Mouse (Mus musculus): Measurements from ENCODE around the gene 1700001P01Rik. TPM values are rescaled to one million over a fixed set of nuclear protein-coding genes. Genes with fewer than 3 reads are reported as not detected.

1700001P01Rik gene
- polyA plus RNA-seq, 1 experiment from 2014 or later = 0.85 TPM

- no peak for DNase-seq (ENCODE audit: low spot score)
- peak overlapping the region; percentile 98 for H3K4me3 ChIP-seq
- 93% methylated on average over 2 of the region's 2 CpGs for WGBS
- H3K9me3 ChIP-seq = no peaks in the 10 kb centered on the region
- no peak overlapping the region for H3K27ac ChIP-seq (replicated peaks)
- peaks cover 61% of the 10 kb centered on the region for H3K36me3 ChIP-seq (replicated peaks)
- peaks cover 34% of the 10 kb centered on the region for H3K4me1 ChIP-seq
- no peaks in the 10 kb centered on the region for H3K27me3 ChIP-seq (replicated peaks; ENCODE audit: low read depth, poor library complexity, severe bottlenecking)
These were observed 4.4 kb upstream of the 1700001P01Rik start for GRCm38 (mm10) chr11:97779968-97780701.

GRCm38 (mm10) chr11:97778918-97779317 lies 3.2 kb upstream of the 1700001P01Rik start:
- Histone ChIP-seq H3K27ac (replicated peaks) (no peak overlapping the region), H3K9me3 (no peaks in the 10 kb centered on the region), H3K27me3 (replicated peaks; ENCODE audit: low read depth, poor library complexity, severe bottlenecking) (no peaks in the 10 kb centered on the region), H3K4me3 (no peak overlapping the region; the same call in 1 of the 2 replicates), H3K4me1 (peaks cover 34% of the 10 kb centered on the region), H3K36me3 (replicated peaks) (peaks cover 70% of the 10 kb centered on the region)
- 92% methylated on average over 1 of the region's 1 CpGs for WGBS
- no peak for DNase-seq (ENCODE audit: low spot score)

- Histone ChIP-seq H3K9me3 (no peaks in the 10 kb centered on the region), H3K27ac (replicated peaks) (no peak overlapping the region), H3K27me3 (replicated peaks; ENCODE audit: low read depth, poor library complexity, severe bottlenecking) (no peaks in the 10 kb centered on the region), H3K4me3 (no peak overlapping the region), H3K36me3 (replicated peaks) (peaks cover 70% of the 10 kb centered on the region), H3K4me1 (peaks cover 27% of the 10 kb centered on the region)
- 41% methylated on average over 2 of the region's 2 CpGs for WGBS
- peak; percentile 44 for DNase-seq (ENCODE audit: low spot score)
These were observed 1.4 kb upstream of the 1700001P01Rik start for GRCm38 (mm10) chr11:97777129-97777529.

- Histone ChIP-seq H3K27me3 (replicated peaks; ENCODE audit: low read depth, poor library complexity, severe bottlenecking) (no peaks in the 10 kb centered on the region), H3K27ac (replicated peaks) (no peak overlapping the region), H3K4me1 (peaks cover 27% of the 10 kb centered on the region), H3K4me3 (no peak overlapping the region; the same call in 1 of the 2 replicates), H3K36me3 (replicated peaks) (peaks cover 70% of the 10 kb centered on the region), H3K9me3 (no peaks in the 10 kb centered on the region)
- 58% methylated on average over 5 of the region's 5 CpGs for WGBS
- DNase-seq (ENCODE audit: low spot score) = no peak
These were observed 895 bp upstream of the 1700001P01Rik start for GRCm38 (mm10) chr11:97776497-97777128.

GRCm38 (mm10) chr11:97775186-97775585 lies 532 bp downstream of the 1700001P01Rik start:
- Histone ChIP-seq H3K4me1 (peaks cover 16% of the 10 kb centered on the region), H3K27me3 (replicated peaks; ENCODE audit: low read depth, poor library complexity, severe bottlenecking) (no peaks in the 10 kb centered on the region), H3K36me3 (replicated peaks) (peaks cover 59% of the 10 kb centered on the region), H3K9me3 (no peaks in the 10 kb centered on the region), H3K27ac (replicated peaks) (0 out of 2 replicates have a peak overlapping the region, but pooled peaks have one; percentile 26), H3K4me3 (0 out of 2 replicates have a peak overlapping the region, but pooled peaks have one; percentile 14)
- WGBS = 74% methylated on average over 13 of the region's 13 CpGs
- no peak for DNase-seq (ENCODE audit: low spot score)

- H3K4me3 ChIP-seq = no peak overlapping the region
- 83% methylated on average over 14 of the region's 14 CpGs for WGBS
- DNase-seq (ENCODE audit: low spot score) = no peak
- peaks cover 22% of the 10 kb centered on the region for H3K36me3 ChIP-seq (replicated peaks)
- H3K9me3 ChIP-seq = no peaks in the 10 kb centered on the region
- no peaks in the 10 kb centered on the region; the same call in 1 of the 2 replicates for H3K4me1 ChIP-seq
- no peak overlapping the region for H3K27ac ChIP-seq (replicated peaks)
- no peaks in the 10 kb centered on the region for H3K27me3 ChIP-seq (replicated peaks; ENCODE audit: low read depth, poor library complexity, severe bottlenecking)
These were observed 4.3 kb downstream of the 1700001P01Rik start for GRCm38 (mm10) chr11:97771410-97771809.

- no peak for DNase-seq (ENCODE audit: low spot score)
- no peak overlapping the region for H3K27ac ChIP-seq (replicated peaks)
- H3K4me3 ChIP-seq = no peak overlapping the region
- peaks cover 13% of the 10 kb centered on the region for H3K4me1 ChIP-seq
- WGBS = 39% methylated on average over 2 of the region's 2 CpGs
- no peaks in the 10 kb centered on the region for H3K27me3 ChIP-seq (replicated peaks; ENCODE audit: low read depth, poor library complexity, severe bottlenecking)
- no peaks in the 10 kb centered on the region for H3K9me3 ChIP-seq
- peaks cover 4% of the 10 kb centered on the region; the same call in 1 of the 2 replicates for H3K36me3 ChIP-seq (replicated peaks)
These were observed 6.0 kb downstream of the 1700001P01Rik start for GRCm38 (mm10) chr11:97769704-97770103.

- H3K4me1 ChIP-seq = peaks cover 13% of the 10 kb centered on the region
- WGBS = 1% methylated on average over 38 of the region's 38 CpGs
- H3K4me3 ChIP-seq = peak within 1 kb of the TSS; percentile 77
- peak; percentile 93 for DNase-seq (ENCODE audit: low spot score)
- no peaks in the 10 kb centered on the region for H3K27me3 ChIP-seq (replicated peaks; ENCODE audit: low read depth, poor library complexity, severe bottlenecking)
- H3K36me3 ChIP-seq (replicated peaks) = peaks cover 32% of the 10 kb centered on the region
- peak within 1 kb of the TSS; percentile 85 for H3K27ac ChIP-seq (replicated peaks)
- no peaks in the 10 kb centered on the region for H3K9me3 ChIP-seq
These were observed 9.4 kb downstream of the 1700001P01Rik start, which contains the start of gene Cwc25 for GRCm38 (mm10) chr11:97766154-97766881. Gene Cwc25 (minus strand): TSS chr11:97766556.

GRCm38 (mm10) chr11:97761638-97762037 lies 14.1 kb downstream of the 1700001P01Rik start:
- H3K27ac ChIP-seq (replicated peaks) = no peak overlapping the region
- H3K27me3 ChIP-seq (replicated peaks; ENCODE audit: low read depth, poor library complexity, severe bottlenecking) = no peaks in the 10 kb centered on the region
- H3K4me1 ChIP-seq = peaks cover 13% of the 10 kb centered on the region
- peaks cover 78% of the 10 kb centered on the region for H3K36me3 ChIP-seq (replicated peaks)
- H3K4me3 ChIP-seq = no peak overlapping the region
- DNase-seq (ENCODE audit: low spot score) = no peak
- H3K9me3 ChIP-seq = no peaks in the 10 kb centered on the region

- peaks cover 98% of the 10 kb centered on the region for H3K36me3 ChIP-seq (replicated peaks)
- 89% methylated on average over 6 of the region's 6 CpGs for WGBS
- DNase-seq (ENCODE audit: low spot score) = no peak
These were observed 16.8 kb downstream of the 1700001P01Rik start for GRCm38 (mm10) chr11:97758942-97759341.

GRCm38 (mm10) chr11:97758125-97758524 lies 17.6 kb downstream of the 1700001P01Rik start:
- 97% methylated on average over 1 of the region's 1 CpGs for WGBS
- no peaks in the 10 kb centered on the region for H3K4me1 ChIP-seq
- DNase-seq (ENCODE audit: low spot score) = no peak
- H3K36me3 ChIP-seq (replicated peaks) = peaks cover 98% of the 10 kb centered on the region
- no peaks in the 10 kb centered on the region for H3K9me3 ChIP-seq
- no peak overlapping the region for H3K4me3 ChIP-seq
- H3K27me3 ChIP-seq (replicated peaks; ENCODE audit: low read depth, poor library complexity, severe bottlenecking) = no peaks in the 10 kb centered on the region
- H3K27ac ChIP-seq (replicated peaks) = no peak overlapping the region

More at GRCm38 (mm10) chr11:97758942-97759341, 16.8 kb downstream of the 1700001P01Rik start:
- Histone ChIP-seq H3K9me3 (no peaks in the 10 kb centered on the region), H3K4me3 (no peak overlapping the region), H3K4me1 (no peaks in the 10 kb centered on the region), H3K27me3 (replicated peaks; ENCODE audit: low read depth, poor library complexity, severe bottlenecking) (no peaks in the 10 kb centered on the region), H3K27ac (replicated peaks) (no peak overlapping the region)

GRCm38 (mm10) chr11:97753277-97753676 lies 22.4 kb downstream of the 1700001P01Rik start:
- 95% methylated on average over 8 of the region's 8 CpGs for WGBS
- peaks cover 7% of the 10 kb centered on the region; the same call in 1 of the 2 replicates for H3K9me3 ChIP-seq
- no peak overlapping the region for H3K4me3 ChIP-seq
- no peak overlapping the region for H3K27ac ChIP-seq (replicated peaks)
- H3K27me3 ChIP-seq (replicated peaks; ENCODE audit: low read depth, poor library complexity, severe bottlenecking) = no peaks in the 10 kb centered on the region
- H3K4me1 ChIP-seq = no peaks in the 10 kb centered on the region
- DNase-seq (ENCODE audit: low spot score) = no peak
- peaks cover 97% of the 10 kb centered on the region for H3K36me3 ChIP-seq (replicated peaks)
